Mouse (Mus musculus) layer of hippocampus, adult 2 months (tissue): Measurements from ENCODE around the gene Rbbp8nl. TPM values are rescaled to one million over a fixed set of nuclear protein-coding genes. Genes with fewer than 3 reads are reported as not detected.
A peak's percentile ranks its signal among the peaks of the same experiment; 100 is the strongest.

ENCODE experiments used
- DNase-seq, 2 experiments: peaks; one replicate each; pipeline ENCODE4 v3.0.0; 2022; ENCODE audit warnings: low spot score in 2 of 2
- H3K27ac ChIP-seq: fragments of 200-600 bp; 2 replicates; pipeline ENCODE4 v1.8.1; 2022
- H3K4me3 ChIP-seq: fragments of 200-600 bp; 2 replicates; pipeline ENCODE4 v1.8.1; 2022; ENCODE audit warnings: mild to moderate bottlenecking
- CTCF ChIP-seq: fragments of 200-600 bp; conservative IDR thresholded peaks from 2 replicates; pipeline ENCODE4 v1.8.1; 2022; ENCODE audit warnings: antibody characterized with exemption, mild to moderate bottlenecking, moderate library complexity
- total RNA-seq, 2 experiments: library from RNA; stranded (reverse); gene quantifications; 2 replicates each; pipeline ENCODE4 v1.2.3; 2021

The Rbbp8nl gene
- total RNA-seq, 2 experiments from 2014 or later: not detected

DNA sequence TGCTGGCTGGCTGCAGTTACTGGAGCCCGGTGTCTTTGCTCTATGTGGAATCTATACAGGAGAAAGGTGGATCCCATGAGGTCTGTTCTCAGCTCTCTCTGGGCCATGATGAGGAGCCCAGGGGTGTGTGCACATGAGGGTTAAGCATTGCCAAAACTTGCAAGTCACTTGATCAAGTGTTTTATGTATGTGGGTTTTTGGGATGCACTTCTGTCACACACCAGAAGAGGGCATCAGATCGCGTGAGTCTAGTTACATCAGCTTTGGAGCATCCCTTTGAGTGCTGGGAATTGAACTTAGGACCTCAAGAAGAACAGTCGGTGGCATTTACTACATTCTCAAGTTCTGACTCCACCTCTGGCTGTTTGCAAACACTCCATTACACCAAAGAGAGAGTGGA lies 14.9 kb upstream of the Rbbp8nl start:
- no peak overlapping the region for H3K4me3 ChIP-seq
- no peak for DNase-seq
- peak; percentile 42 for TF ChIP-seq CTCF
- no peak overlapping the region for H3K27ac ChIP-seq

DNA sequence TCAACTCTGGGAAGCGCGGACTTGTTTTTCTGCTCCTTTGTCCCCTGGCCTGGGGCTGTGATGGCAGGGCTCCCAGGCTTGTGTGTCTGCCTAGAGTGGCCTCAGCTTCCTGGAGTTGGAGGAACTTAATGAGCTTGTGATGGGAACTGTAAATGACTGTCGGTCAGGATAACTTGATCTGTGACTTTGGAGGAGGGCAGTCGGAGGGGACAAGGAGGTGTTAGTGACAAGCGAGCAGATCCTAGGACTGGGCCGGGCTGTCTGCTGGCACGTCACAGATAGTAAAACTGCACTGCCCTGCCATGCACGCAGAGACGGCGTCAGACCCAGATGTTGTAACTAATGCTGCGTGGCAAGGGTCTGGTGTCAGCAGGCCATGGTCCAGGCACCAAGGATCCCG lies 13.8 kb upstream of the Rbbp8nl start:
- TF ChIP-seq CTCF: no peak
- Histone ChIP-seq H3K27ac (no peak overlapping the region), H3K4me3 (no peak overlapping the region)
- DNase-seq: no peak

DNA sequence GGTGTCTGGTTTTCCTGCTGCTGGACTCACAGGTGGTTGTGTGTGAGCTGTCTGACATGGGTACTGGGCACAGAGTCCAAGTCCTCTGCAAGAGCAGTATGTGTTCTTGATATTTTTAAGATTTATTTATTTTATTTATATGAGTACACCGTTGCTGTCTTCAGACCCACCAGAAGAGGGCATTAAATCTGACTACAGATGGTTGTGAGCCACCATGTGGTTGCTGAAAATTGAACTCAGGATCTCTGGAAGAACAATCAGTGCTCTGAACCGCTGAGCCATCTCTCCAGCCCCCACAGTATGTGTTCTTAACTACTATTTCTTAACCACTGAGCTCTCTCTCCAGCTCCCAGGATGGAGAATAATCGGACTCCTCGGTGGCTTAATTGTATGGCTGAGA lies 12.5 kb upstream of the Rbbp8nl start:
- peak; percentile 35 for TF ChIP-seq CTCF
- no peak overlapping the region for H3K4me3 ChIP-seq
- no peak for DNase-seq
- H3K27ac ChIP-seq: no peak overlapping the region

DNA sequence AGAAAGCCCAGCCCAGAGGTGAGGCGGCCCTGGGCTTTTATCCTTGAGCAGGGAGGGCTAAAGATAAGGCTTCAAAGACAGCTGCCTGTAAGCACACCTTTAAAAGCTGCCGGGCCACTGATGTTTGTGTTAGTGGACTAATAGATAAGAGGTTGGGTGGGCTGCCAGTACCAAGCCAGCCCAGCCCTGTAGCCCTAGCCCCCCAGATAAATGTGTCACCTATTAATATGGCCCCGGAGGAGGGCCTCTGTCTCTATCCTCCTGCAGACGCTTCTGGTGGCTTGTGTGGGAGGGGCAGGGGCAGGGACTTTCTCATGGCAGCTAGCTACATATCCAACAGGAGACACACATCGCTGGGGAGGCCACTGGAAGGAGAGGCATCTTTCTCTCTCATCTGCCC lies 11.1 kb upstream of the Rbbp8nl start:
- H3K4me3 ChIP-seq: no peak overlapping the region
- no peak for DNase-seq
- no peak for TF ChIP-seq CTCF
- no peak overlapping the region for H3K27ac ChIP-seq

GRCm38 (mm10) chr2:180300252-180300651 lies 10.6 kb upstream of the Rbbp8nl start:
- TF ChIP-seq CTCF: no peak
- no peak for DNase-seq
- Histone ChIP-seq H3K4me3 (no peak overlapping the region), H3K27ac (no peak overlapping the region)

GRCm38 (mm10) chr2:180292906-180293305 lies 3.2 kb upstream of the Rbbp8nl start:
- TF ChIP-seq CTCF: no peak
- DNase-seq: no peak
- Histone ChIP-seq H3K4me3 (no peak overlapping the region), H3K27ac (no peak overlapping the region)

GRCm38 (mm10) chr2:180292026-180292425 lies 2.3 kb upstream of the Rbbp8nl start:
- H3K27ac ChIP-seq: no peak overlapping the region
- DNase-seq: no peak
- no peak overlapping the region for H3K4me3 ChIP-seq
- TF ChIP-seq CTCF: no peak

GRCm38 (mm10) chr2:180291566-180291965 lies 1.9 kb upstream of the Rbbp8nl start:
- Histone ChIP-seq H3K27ac (no peak overlapping the region), H3K4me3 (no peak overlapping the region)
- no peak for TF ChIP-seq CTCF
- no peak for DNase-seq

- Histone ChIP-seq H3K27ac (no peak overlapping the region), H3K4me3 (no peak overlapping the region)
- DNase-seq: no peak
- no peak for TF ChIP-seq CTCF
These were observed 824 bp upstream of the Rbbp8nl start for GRCm38 (mm10) chr2:180290503-180290902.

DNA sequence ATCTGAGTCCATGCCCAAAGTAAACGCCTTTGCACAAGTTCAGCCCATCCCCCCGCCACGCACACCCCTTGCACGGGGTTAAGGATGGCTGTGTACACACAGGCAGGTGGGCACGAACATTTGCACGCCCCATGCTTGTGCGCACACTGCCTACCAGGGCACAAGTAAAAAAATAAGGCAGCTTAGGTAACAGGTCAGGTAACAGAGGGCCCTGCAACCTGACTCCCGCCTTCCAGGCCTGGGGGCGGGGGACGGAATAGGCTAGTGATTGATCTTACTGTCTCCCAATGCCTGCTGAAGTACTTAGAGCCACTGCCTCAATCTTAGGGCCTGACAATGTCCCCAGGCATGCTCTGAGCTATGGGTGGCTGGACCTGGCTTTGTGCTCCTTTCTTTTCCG lies 713 bp downstream of the Rbbp8nl start:
- no peak for DNase-seq
- Histone ChIP-seq H3K4me3 (no peak overlapping the region), H3K27ac (no peak overlapping the region)
- no peak for TF ChIP-seq CTCF

DNA sequence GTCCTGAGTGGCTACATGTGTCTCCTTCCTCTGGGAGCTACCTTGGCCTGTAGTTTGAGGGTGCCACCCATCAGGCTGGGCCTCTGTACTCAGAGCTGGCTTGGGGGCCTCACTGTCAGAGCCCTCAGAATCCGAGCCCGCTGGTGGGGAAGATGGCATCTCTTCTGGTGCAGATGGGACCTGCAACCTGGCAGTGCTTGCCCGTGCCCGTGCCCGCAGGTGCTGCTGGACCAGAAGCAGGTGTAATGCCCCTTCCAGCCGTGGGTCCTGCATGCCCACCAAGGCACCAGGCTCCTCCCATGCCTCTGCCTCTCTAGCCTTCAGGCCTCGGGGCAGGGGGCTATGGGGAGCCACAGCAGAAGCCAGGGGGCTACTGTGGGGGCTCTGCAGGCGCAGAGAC lies 10.4 kb downstream of the Rbbp8nl start:
- no peak for DNase-seq
- no peak overlapping the region for H3K4me3 ChIP-seq
- TF ChIP-seq CTCF: no peak
- no peak overlapping the region for H3K27ac ChIP-seq

DNA sequence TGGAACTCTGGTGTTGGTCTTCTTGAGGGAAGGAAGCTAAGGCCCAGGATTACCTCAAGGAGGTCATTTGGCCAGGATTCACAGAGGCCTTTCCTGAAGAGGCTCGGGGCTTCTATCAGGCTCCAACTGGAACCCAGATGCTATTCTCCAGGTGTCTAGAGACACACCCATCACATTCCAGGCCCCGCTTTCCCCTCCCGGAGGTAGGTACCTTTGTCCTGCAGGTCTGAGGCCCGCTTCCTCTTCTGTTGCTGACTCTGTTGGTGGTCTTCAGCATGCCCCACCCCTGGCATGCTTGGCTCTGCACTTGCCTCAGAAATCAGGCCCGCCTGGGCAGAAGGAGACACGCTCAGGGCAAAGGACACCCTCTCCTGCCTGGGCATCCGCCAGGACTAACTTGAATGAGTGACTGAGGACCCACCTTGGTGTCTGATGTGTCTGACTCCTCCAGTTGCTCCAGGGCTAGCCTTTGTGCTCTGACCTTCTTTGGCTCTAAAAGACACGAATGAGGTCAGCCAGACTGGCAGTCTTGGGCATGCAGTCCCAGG lies 11.8 kb downstream of the Rbbp8nl start:
- DNase-seq: no peak
- Histone ChIP-seq H3K27ac (no peak overlapping the region), H3K4me3 (no peak overlapping the region)
- TF ChIP-seq CTCF: no peak

GRCm38 (mm10) chr2:180276851-180277259 lies 12.8 kb downstream of the Rbbp8nl start:
- Histone ChIP-seq H3K4me3 (no peak overlapping the region), H3K27ac (no peak overlapping the region)
- no peak for DNase-seq
- TF ChIP-seq CTCF: no peak

GRCm38 (mm10) chr2:180276385-180276784 lies 13.3 kb downstream of the Rbbp8nl start:
- Histone ChIP-seq H3K27ac (no peak overlapping the region), H3K4me3 (no peak overlapping the region)
- no peak for DNase-seq
- TF ChIP-seq CTCF: no peak

- H3K27ac ChIP-seq: no peak overlapping the region
- peak; percentile 99 for TF ChIP-seq CTCF
- DNase-seq: peak; percentile 51 to 82
- H3K4me3 ChIP-seq: no peak overlapping the region
These were observed 13.8 kb downstream of the Rbbp8nl start for GRCm38 (mm10) chr2:180275836-180276235.
